Comparison of ENCODE assay signal across 27 mouse cellular contexts in the genomic region with DNA sequence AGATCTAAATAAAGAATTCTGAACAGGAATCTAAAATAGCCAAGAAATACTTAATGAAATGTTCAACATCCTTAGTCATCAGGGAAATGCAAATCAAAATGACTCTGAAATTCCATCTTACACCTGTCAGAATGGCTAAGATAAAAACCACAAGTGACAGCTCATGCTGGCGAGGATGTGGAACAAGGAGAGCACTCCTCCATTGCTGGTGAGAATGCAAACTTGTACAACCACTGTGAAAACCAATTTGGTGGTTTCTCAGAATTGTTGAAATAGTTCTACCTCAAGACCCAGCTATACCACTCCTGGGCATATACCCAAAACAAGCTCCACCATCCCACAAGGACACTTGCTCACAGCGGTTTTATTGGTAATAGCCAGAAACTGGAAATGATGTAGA.
"Had no signal": no experiment of that assay in that cellular context is flagged by ENCODE, and none has a peak within 500 bp of the region (broad histone marks: within the 10 kb centered on the region; RNA-seq: fewer than 3 reads in every experiment).

No protein-coding gene starts in this region.

- ATAC-seq: hindbrain, embryonic 16.5 days; inflammation-experienced regulatory T-cells, adult 6 months; intestine, embryonic 15.5 days; intestine, postnatal 0 days; liver, embryonic 12.5 days had no signal

- DNase-seq: gastrocnemius, adult 2 months; gastrocnemius, postnatal 10 days; gastrocnemius, postnatal 25 days; heart, adult 18-20 months; heart, postnatal 10 days; heart, postnatal 4 days; kidney, adult 2 months; kidney, adult 9 months; kidney, postnatal 14 days; kidney, postnatal 36 days; layer of hippocampus, adult 9-11 months; layer of hippocampus, postnatal 36 days; left cerebral cortex, postnatal 4 days had no signal

- H3K27ac ChIP-seq: gastrocnemius, adult 2 months; heart, embryonic 10.5 days; hindbrain, embryonic 10.5 days; hindbrain, embryonic 12.5 days; hindbrain, embryonic 14.5 days; intestine, embryonic 15.5 days; kidney, embryonic 15.5 days; kidney, postnatal 0 days; limb, embryonic 13.5 days; limb, embryonic 15.5 days; liver, embryonic 12.5 days had no signal

- H3K27me3 ChIP-seq: heart, embryonic 12.5 days; hindbrain, embryonic 12.5 days; intestine, embryonic 15.5 days; kidney, embryonic 15.5 days; limb, embryonic 13.5 days; limb, embryonic 15.5 days; liver, embryonic 12.5 days had no signal

- H3K4me2 ChIP-seq: heart, embryonic 12.5 days; hindbrain, embryonic 12.5 days; hindbrain, embryonic 14.5 days; intestine, embryonic 15.5 days; kidney, embryonic 15.5 days; limb, embryonic 13.5 days; limb, embryonic 15.5 days; liver, embryonic 12.5 days had no signal

- H3K9me3 ChIP-seq: heart, embryonic 10.5 days; heart, embryonic 12.5 days; hindbrain, embryonic 10.5 days; hindbrain, embryonic 12.5 days; intestine, embryonic 15.5 days; kidney, embryonic 15.5 days; limb, embryonic 13.5 days; limb, embryonic 15.5 days; liver, embryonic 12.5 days had no signal

- H3K4me1 ChIP-seq: heart, embryonic 10.5 days; heart, embryonic 12.5 days; hindbrain, embryonic 10.5 days; hindbrain, embryonic 12.5 days; intestine, embryonic 15.5 days; kidney, embryonic 15.5 days; limb, embryonic 13.5 days; limb, embryonic 15.5 days; liver, embryonic 12.5 days had no signal

- H3K36me3 ChIP-seq: heart, embryonic 10.5 days; heart, embryonic 12.5 days; hindbrain, embryonic 10.5 days; hindbrain, embryonic 12.5 days; intestine, embryonic 15.5 days; kidney, embryonic 15.5 days; limb, embryonic 13.5 days; limb, embryonic 15.5 days; liver, embryonic 12.5 days had no signal

- H3K4me3 ChIP-seq: gastrocnemius, adult 2 months; heart, embryonic 10.5 days; heart, embryonic 12.5 days; hindbrain, embryonic 10.5 days; hindbrain, embryonic 12.5 days; intestine, embryonic 15.5 days; kidney, embryonic 15.5 days; limb, embryonic 13.5 days; limb, embryonic 15.5 days; liver, embryonic 12.5 days had no signal

- H3K9ac ChIP-seq: heart, embryonic 12.5 days; hindbrain, embryonic 12.5 days; hindbrain, embryonic 14.5 days; intestine, embryonic 15.5 days; kidney, embryonic 15.5 days; limb, embryonic 13.5 days; limb, embryonic 15.5 days; liver, embryonic 12.5 days had no signal
